Mouse (Mus musculus) testis, adult 2 months (tissue): ENCODE results near the gene Zfp488. TPM values are rescaled to one million over a fixed set of nuclear protein-coding genes. Genes with fewer than 3 reads are reported as not detected.

Experiments used
- H3K27ac ChIP-seq: fragments of 200-500 bp; 2 replicates; pipeline ENCODE4 v1.5.1; 2012; ENCODE audit warnings: low read depth, low read length; ENCODE audit not compliant: control insufficient read depth, insufficient read depth
- H3K27me3 ChIP-seq: fragments of 200-500 bp; 2 replicates; pipeline ENCODE4 v1.6.1; 2012; ENCODE audit warnings: mild to moderate bottlenecking, low read length, moderate library complexity; ENCODE audit not compliant: control insufficient read depth, insufficient read depth
- H3K36me3 ChIP-seq: fragments of 200-500 bp; 2 replicates; pipeline ENCODE4 v1.6.1; 2012; ENCODE audit warnings: mild to moderate bottlenecking, low read length; ENCODE audit not compliant: control insufficient read depth, insufficient read depth
- H3K4me1 ChIP-seq: fragments of 200-500 bp; 2 replicates; pipeline ENCODE4 v1.6.1; 2012; ENCODE audit warnings: low read length; ENCODE audit not compliant: control insufficient read depth, insufficient read depth
- H3K4me3 ChIP-seq: fragments of 200-500 bp; 2 replicates; pipeline ENCODE4 v1.5.1; 2012; ENCODE audit warnings: low read depth, mild to moderate bottlenecking, low read length, moderate library complexity, mixed read lengths; ENCODE audit not compliant: control insufficient read depth
- CTCF ChIP-seq: fragments of 200-500 bp; IDR thresholded peaks from 2 replicates; pipeline ENCODE4 v1.5.1; 2012; ENCODE audit warnings: low read depth, mild to moderate bottlenecking, inconsistent platforms, low read length, moderate library complexity; ENCODE audit not compliant: control insufficient read depth, insufficient read depth, insufficient replicate concordance
- POLR2A ChIP-seq: fragments of 200-500 bp; IDR thresholded peaks from 2 replicates; pipeline ENCODE4 v1.6.1; 2012; ENCODE audit warnings: low read depth, mild to moderate bottlenecking, inconsistent platforms, low read length, moderate library complexity; ENCODE audit not compliant: control insufficient read depth
- polyA plus RNA-seq: library from polyadenylated mRNA; depleted of rRNA; stranded (reverse); fragments of >200 nt; gene quantifications from 2 replicates; pipeline ENCODE4 v1.2.3, GENCODE M21; 2012

The Zfp488 gene
- polyA plus RNA-seq, 1 experiment: 0.46 TPM

DNA sequence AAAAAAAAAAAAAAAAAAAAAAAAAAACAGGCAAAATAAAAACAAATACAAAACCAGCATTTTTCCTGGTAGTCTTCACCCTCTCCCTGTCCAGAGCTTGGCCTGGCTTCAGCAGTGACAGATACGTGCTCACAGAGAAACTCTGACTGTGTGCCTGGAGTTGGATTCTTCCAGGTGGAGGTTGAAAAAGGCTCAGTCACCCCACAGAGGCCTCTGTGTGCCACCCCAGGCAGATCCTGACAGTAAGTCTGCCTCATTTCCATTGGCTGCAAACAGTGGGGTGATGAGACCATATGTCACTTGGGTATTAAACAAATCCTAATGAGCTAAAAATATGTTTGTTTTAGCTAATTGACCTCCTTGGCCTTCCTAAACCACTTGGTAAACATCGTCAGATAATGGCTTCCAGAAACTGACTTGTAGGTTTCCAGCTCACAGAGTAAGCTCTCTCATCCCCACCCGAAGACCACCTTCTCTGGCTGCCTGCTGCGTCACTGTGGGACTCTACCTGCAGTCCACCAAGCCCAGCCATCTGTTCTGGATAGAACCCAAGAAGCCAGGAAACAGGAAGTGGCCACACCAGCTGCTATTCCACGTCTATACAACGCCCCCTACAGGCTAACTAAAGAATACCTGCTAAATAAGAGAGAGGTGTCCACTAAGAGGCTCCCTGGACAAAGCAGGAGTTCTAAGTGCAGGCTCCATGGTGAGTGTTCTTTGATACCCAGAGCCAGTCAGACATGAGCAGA is 26.2 kb downstream of the Zfp488 start:
- no peak overlapping the region for H3K4me3 ChIP-seq
- no peak overlapping the region for H3K27ac ChIP-seq
- TF ChIP-seq CTCF (peak; percentile 8; the same call in 1 of the 2 replicates), POLR2A (no peak)
- H3K4me1 ChIP-seq: peaks cover 9% of the 10 kb centered on the region
- H3K27me3 ChIP-seq: no peaks in the 10 kb centered on the region
- H3K36me3 ChIP-seq: no peaks in the 10 kb centered on the region

DNA sequence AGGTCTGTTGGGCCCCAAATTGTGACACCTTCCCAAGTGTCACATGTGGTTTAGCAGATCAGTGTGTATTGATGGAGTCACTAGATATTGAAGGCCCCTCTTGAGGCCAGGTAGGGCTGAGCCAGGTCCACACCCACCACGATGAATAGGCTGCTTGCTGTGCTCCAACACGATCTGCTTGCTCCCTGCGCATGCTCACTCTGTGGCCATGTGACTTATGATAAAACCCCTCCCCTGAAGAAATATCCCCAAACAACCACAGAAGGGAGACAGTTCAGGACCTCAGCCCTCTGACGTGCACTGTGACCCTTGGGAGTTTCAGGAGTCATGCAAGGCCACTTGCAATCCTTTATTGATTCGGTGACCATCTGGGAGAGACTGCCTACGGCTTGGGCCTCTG is 32.4 kb downstream of the Zfp488 start:
- no peaks in the 10 kb centered on the region for H3K4me1 ChIP-seq
- no peak overlapping the region for H3K4me3 ChIP-seq
- TF ChIP-seq POLR2A (no peak), CTCF (no peak)
- no peaks in the 10 kb centered on the region for H3K27me3 ChIP-seq
- no peaks in the 10 kb centered on the region for H3K36me3 ChIP-seq
- no peak overlapping the region for H3K27ac ChIP-seq

DNA sequence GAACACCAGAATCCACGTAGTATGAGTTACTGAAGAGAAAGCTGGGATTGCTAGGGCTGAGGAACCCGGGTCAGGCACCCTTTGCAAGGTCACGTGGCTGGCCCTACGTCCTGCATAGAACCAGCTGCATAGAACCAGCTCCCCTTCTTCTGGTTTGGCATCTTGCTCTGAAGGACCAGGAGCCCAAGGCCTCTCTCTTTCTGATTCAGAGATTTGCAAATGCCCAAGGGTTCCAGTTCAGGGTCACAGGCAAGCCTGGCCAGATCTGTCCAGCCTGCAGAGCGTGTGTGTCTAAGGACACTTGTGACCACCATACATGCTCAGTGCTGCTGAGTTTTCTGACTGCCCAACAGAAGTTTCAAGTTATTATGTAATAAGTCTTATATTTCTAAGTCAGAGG is 36.3 kb downstream of the Zfp488 start:
- no peak for TF ChIP-seq POLR2A
- no peak for TF ChIP-seq CTCF
- H3K4me1 ChIP-seq: no peaks in the 10 kb centered on the region
- H3K36me3 ChIP-seq: no peaks in the 10 kb centered on the region
- H3K27me3 ChIP-seq: no peaks in the 10 kb centered on the region
- H3K27ac ChIP-seq: no peak overlapping the region
- no peak overlapping the region for H3K4me3 ChIP-seq

DNA sequence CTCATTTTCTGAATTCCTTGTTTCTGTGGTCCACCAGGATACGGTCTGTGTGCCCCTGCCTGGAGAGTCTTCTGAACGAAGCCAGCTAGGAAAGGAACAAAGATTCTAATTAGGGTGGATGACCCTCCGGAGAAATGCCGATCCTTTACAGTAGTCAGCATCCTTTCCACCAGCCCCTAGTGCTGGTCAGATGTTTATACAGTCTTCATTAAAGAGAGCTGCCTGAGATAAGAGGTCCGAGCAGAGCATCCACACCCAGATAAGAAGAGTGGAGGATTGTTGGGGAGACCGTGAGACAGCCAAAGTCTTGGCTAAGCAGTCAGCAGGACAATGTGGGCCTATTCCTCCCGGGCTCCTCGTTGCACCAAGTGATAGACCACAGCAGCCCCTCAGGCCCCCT is 37.8 kb downstream of the Zfp488 start, which contains the start of gene Gdf2:
Gdf2 (plus strand) TSS at position 301 of the 400 bp plus-strand sequence.
- Histone ChIP-seq H3K4me3 (no peak within 1 kb of the TSS), H3K27me3 (no peaks in the 10 kb centered on the region), H3K27ac (no peak within 1 kb of the TSS), H3K4me1 (no peaks in the 10 kb centered on the region), H3K36me3 (no peaks in the 10 kb centered on the region)
- no peak for TF ChIP-seq POLR2A
- no peak for TF ChIP-seq CTCF

DNA sequence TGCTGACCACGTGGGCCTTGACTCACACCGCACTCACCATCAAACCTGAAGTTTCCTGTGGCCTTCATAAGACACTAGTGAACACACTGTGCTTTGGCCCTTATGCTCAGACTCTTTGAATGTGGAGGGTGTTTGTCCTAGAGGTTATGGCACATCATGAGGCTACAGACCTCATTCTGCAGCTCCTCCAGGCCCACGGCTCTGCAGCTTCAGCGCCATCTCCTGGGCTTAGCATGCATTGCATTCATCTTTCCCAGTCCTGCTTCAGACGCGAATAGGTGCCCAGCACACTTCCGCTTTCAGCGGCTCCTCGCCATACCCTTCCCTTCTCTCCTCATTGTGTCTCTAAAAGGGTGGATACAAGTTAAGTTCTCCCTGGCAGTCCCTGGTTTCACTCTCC is 39.4 kb downstream of the Zfp488 start:
- H3K4me1 ChIP-seq: no peaks in the 10 kb centered on the region
- no peak overlapping the region for H3K27ac ChIP-seq
- H3K4me3 ChIP-seq: no peak overlapping the region
- TF ChIP-seq POLR2A (no peak), CTCF (peak; percentile 84; the same call in 1 of the 2 replicates)
- no peaks in the 10 kb centered on the region for H3K27me3 ChIP-seq
- no peaks in the 10 kb centered on the region for H3K36me3 ChIP-seq

DNA sequence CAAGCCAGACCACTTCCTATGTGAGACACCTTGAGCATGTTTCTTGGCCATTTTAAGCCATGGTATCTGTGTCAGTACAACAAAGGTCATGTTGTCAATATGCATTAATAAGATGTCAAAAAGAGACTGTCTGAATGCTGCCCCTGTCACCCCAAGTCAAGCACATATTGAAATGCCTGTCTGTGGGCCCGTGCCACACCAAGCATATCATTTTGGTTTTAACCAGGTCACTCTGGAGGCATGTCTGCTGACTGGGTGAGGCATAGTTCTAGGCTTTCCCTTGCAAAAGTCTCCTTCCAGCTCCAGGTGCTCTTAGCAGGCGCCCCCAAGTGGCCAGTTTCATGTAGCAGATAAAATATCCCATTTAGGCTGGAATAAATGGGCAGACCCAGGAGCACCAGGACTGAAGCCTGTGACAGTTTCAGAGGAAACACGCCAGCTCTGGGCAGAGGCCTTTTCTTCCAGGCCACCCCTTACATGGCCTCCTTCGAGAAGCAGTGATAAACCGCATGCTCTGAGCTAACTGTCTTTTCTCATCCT is 44.7 kb downstream of the Zfp488 start:
- H3K27me3 ChIP-seq: no peaks in the 10 kb centered on the region
- no peak for TF ChIP-seq POLR2A
- TF ChIP-seq CTCF: 0 out of 2 replicates have a peak, but pooled peaks have one; percentile 14

DNA sequence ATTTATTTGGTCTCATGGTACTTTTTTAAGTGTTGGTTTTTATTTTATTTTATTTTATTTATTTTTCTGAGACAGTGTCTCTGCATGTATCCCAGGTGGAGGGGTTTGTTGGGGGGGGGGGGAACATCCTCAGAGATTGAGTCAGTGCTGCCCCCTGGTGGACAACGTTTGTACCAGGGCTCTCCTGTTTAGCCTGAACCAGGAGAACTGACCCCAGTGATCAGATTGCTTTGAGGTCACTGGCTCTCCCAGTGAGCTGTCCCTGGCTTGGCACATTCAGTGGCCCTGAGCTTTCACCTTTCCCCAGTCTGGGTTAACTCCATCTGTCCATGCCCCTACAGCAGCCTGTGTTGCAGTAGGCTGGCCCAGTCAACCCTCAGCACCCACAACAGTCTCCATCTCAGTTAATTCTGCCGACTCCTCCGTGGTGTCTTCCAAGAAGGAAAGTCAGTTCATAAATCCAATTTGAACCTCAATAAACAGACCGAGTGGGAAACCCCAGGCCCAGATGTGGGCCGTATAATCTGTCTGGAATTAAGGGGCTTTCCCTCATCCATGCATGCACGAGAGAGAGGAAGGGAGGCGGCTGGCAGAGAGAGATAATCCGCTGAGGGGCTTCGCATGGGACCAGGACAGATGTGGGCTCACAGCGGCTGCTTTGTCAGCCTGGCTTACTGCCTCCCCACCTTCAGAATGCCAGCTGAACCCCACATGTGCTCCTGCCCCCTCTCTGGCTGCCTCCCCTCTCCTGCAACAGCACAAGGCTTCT is 45.4 kb downstream of the Zfp488 start:
- Histone ChIP-seq H3K4me3 (no peak overlapping the region), H3K27me3 (no peaks in the 10 kb centered on the region), H3K4me1 (peaks cover 7% of the 10 kb centered on the region; the same call in 1 of the 2 replicates), H3K27ac (no peak overlapping the region), H3K36me3 (no peaks in the 10 kb centered on the region)
- TF ChIP-seq POLR2A (no peak), CTCF (peak; percentile 56; the same call in 1 of the 2 replicates)

More for the DNA sequence above, 44.7 kb downstream of the Zfp488 start:
- H3K4me1 ChIP-seq: peaks cover 7% of the 10 kb centered on the region; the same call in 1 of the 2 replicates
- H3K36me3 ChIP-seq: no peaks in the 10 kb centered on the region
- H3K4me3 ChIP-seq: no peak overlapping the region
- no peak overlapping the region for H3K27ac ChIP-seq
